Mouse (Mus musculus): ENCODE data around the gene Eef1a2. TPM values are rescaled to one million over a fixed set of nuclear protein-coding genes. Genes with fewer than 3 reads are reported as not detected.

Eef1a2 gene
- polyA plus RNA-seq, 1 experiment from 2014 or later, result not detected

- WGBS (ENCODE audit: insufficient replicate concordance), result 59% methylated on average over 8 of the region's 8 CpGs
Measured at GRCm38 (mm10) chr2:181113762-181114361, 43.0 kb downstream of the Eef1a2 start.

GRCm38 (mm10) chr2:181111665-181112064 is 45.1 kb downstream of the Eef1a2 start:
- Histone ChIP-seq H3K4me3 (ENCODE audit: low read depth, low read length) (no peak overlapping the region), H3K4me1 (ENCODE audit: control insufficient read depth, low read depth, low read length) (no peaks in the 10 kb centered on the region), H3K9me3 (replicated peaks; ENCODE audit: control insufficient read depth, low read length) (no peaks in the 10 kb centered on the region), H3K36me3 (ENCODE audit: control insufficient read depth, insufficient read depth) (no peaks in the 10 kb centered on the region), H3K27me3 (ENCODE audit: control insufficient read depth, insufficient read depth, low read depth, low read length) (no peaks in the 10 kb centered on the region), H3K27ac (ENCODE audit: low read length) (no peak overlapping the region), H3K4me2 (ENCODE audit: low read depth, low read length) (no peak overlapping the region), H3K9ac (ENCODE audit: low read depth, low read length) (no peak overlapping the region)
- 80% methylated on average over 1 of the region's 1 CpGs for WGBS (ENCODE audit: insufficient replicate concordance)
- no peak for ATAC-seq (ENCODE audit: low read depth)

More at GRCm38 (mm10) chr2:181113762-181114361, 43.0 kb downstream of the Eef1a2 start:
- ATAC-seq (ENCODE audit: low read depth), result no peak
- no peaks in the 10 kb centered on the region for H3K9me3 ChIP-seq (replicated peaks; ENCODE audit: control insufficient read depth, low read length)
- H3K4me3 ChIP-seq (ENCODE audit: low read depth, low read length), result no peak overlapping the region
- H3K27ac ChIP-seq (ENCODE audit: low read length), result no peak overlapping the region
- H3K9ac ChIP-seq (ENCODE audit: low read depth, low read length), result no peak overlapping the region
- no peaks in the 10 kb centered on the region for H3K4me1 ChIP-seq (ENCODE audit: control insufficient read depth, low read depth, low read length)
- no peak overlapping the region for H3K4me2 ChIP-seq (ENCODE audit: low read depth, low read length)
- no peaks in the 10 kb centered on the region for H3K36me3 ChIP-seq (ENCODE audit: control insufficient read depth, insufficient read depth)
- H3K27me3 ChIP-seq (ENCODE audit: control insufficient read depth, insufficient read depth, low read depth, low read length), result no peaks in the 10 kb centered on the region

GRCm38 (mm10) chr2:181104111-181104510 is 52.7 kb downstream of the Eef1a2 start:
- Histone ChIP-seq H3K27me3 (ENCODE audit: control insufficient read depth, insufficient read depth, low read depth, low read length) (no peaks in the 10 kb centered on the region), H3K4me3 (ENCODE audit: low read depth, low read length) (no peak overlapping the region), H3K9me3 (replicated peaks; ENCODE audit: control insufficient read depth, low read length) (no peaks in the 10 kb centered on the region), H3K27ac (ENCODE audit: low read length) (no peak overlapping the region), H3K4me1 (ENCODE audit: control insufficient read depth, low read depth, low read length) (no peaks in the 10 kb centered on the region), H3K36me3 (ENCODE audit: control insufficient read depth, insufficient read depth) (no peaks in the 10 kb centered on the region), H3K4me2 (ENCODE audit: low read depth, low read length) (no peak overlapping the region), H3K9ac (ENCODE audit: low read depth, low read length) (no peak overlapping the region)
- 42% methylated on average over 2 of the region's 2 CpGs for WGBS (ENCODE audit: insufficient replicate concordance)
- ATAC-seq (ENCODE audit: low read depth), result no peak

- no peaks in the 10 kb centered on the region for H3K9me3 ChIP-seq (replicated peaks; ENCODE audit: control insufficient read depth, low read length)
- H3K27me3 ChIP-seq (ENCODE audit: control insufficient read depth, insufficient read depth, low read depth, low read length), result no peaks in the 10 kb centered on the region
- no peaks in the 10 kb centered on the region for H3K4me1 ChIP-seq (ENCODE audit: control insufficient read depth, low read depth, low read length)
- H3K9ac ChIP-seq (ENCODE audit: low read depth, low read length), result no peak overlapping the region
- H3K36me3 ChIP-seq (ENCODE audit: control insufficient read depth, insufficient read depth), result no peaks in the 10 kb centered on the region
- no peak overlapping the region for H3K27ac ChIP-seq (ENCODE audit: low read length)
- H3K4me2 ChIP-seq (ENCODE audit: low read depth, low read length), result no peak overlapping the region
- no peak for ATAC-seq (ENCODE audit: low read depth)
- 33% methylated on average over 2 of the region's 2 CpGs for WGBS (ENCODE audit: insufficient replicate concordance)
- H3K4me3 ChIP-seq (ENCODE audit: low read depth, low read length), result no peak overlapping the region
Measured at GRCm38 (mm10) chr2:181102161-181102560, 54.7 kb downstream of the Eef1a2 start.

GRCm38 (mm10) chr2:181101626-181102025 is 55.2 kb downstream of the Eef1a2 start:
- H3K9ac ChIP-seq (ENCODE audit: low read depth, low read length), result no peak overlapping the region
- 66% methylated on average over 1 of the region's 1 CpGs for WGBS (ENCODE audit: insufficient replicate concordance)
- no peak overlapping the region for H3K4me2 ChIP-seq (ENCODE audit: low read depth, low read length)
- no peaks in the 10 kb centered on the region for H3K27me3 ChIP-seq (ENCODE audit: control insufficient read depth, insufficient read depth, low read depth, low read length)
- ATAC-seq (ENCODE audit: low read depth), result no peak
- H3K4me3 ChIP-seq (ENCODE audit: low read depth, low read length), result no peak overlapping the region
- no peaks in the 10 kb centered on the region for H3K4me1 ChIP-seq (ENCODE audit: control insufficient read depth, low read depth, low read length)
- no peak overlapping the region for H3K27ac ChIP-seq (ENCODE audit: low read length)
- no peaks in the 10 kb centered on the region for H3K9me3 ChIP-seq (replicated peaks; ENCODE audit: control insufficient read depth, low read length)
- H3K36me3 ChIP-seq (ENCODE audit: control insufficient read depth, insufficient read depth), result no peaks in the 10 kb centered on the region

- Histone ChIP-seq H3K9ac (ENCODE audit: low read depth, low read length) (no peak overlapping the region), H3K4me1 (ENCODE audit: control insufficient read depth, low read depth, low read length) (no peaks in the 10 kb centered on the region), H3K9me3 (replicated peaks; ENCODE audit: control insufficient read depth, low read length) (no peaks in the 10 kb centered on the region), H3K4me3 (ENCODE audit: low read depth, low read length) (no peak overlapping the region), H3K27ac (ENCODE audit: low read length) (no peak overlapping the region), H3K36me3 (ENCODE audit: control insufficient read depth, insufficient read depth) (no peaks in the 10 kb centered on the region), H3K27me3 (ENCODE audit: control insufficient read depth, insufficient read depth, low read depth, low read length) (no peaks in the 10 kb centered on the region), H3K4me2 (ENCODE audit: low read depth, low read length) (no peak overlapping the region)
- WGBS (ENCODE audit: insufficient replicate concordance), result 59% methylated on average over 2 of the region's 2 CpGs
- ATAC-seq (ENCODE audit: low read depth), result no peak
Measured at GRCm38 (mm10) chr2:181100087-181100486, 56.7 kb downstream of the Eef1a2 start.

Other genes starting within 250 kb of the Eef1a2 start
- gene Ythdf1, start 236.1 kb downstream of the Eef1a2 start, polyA plus RNA-seq (2015; fragmentation: Nextera tagmentation; extraction: Ambion mirVana), result 4.2 and 4.6 TPM in 2 replicates
- gene Birc7, start 228.0 kb downstream of the Eef1a2 start, polyA plus RNA-seq (2015; fragmentation: Nextera tagmentation; extraction: Ambion mirVana), result not detected in 2 replicates
- 1.1 and 1.6 TPM in 2 replicates for gene Nkain4, start 202.3 kb downstream of the Eef1a2 start, polyA plus RNA-seq (2015; fragmentation: Nextera tagmentation; extraction: Ambion mirVana)
- 32.7 and 33.2 TPM in 2 replicates for gene Arfgap1, start 189.8 kb downstream of the Eef1a2 start, polyA plus RNA-seq (2015; fragmentation: Nextera tagmentation; extraction: Ambion mirVana)
- 0.04 and 0.09 TPM in 2 replicates for gene Col20a1, start 170.5 kb downstream of the Eef1a2 start, polyA plus RNA-seq (2015; fragmentation: Nextera tagmentation; extraction: Ambion mirVana)
- 0.79 and 1.4 TPM in 2 replicates for gene Chrna4, start 113.5 kb downstream of the Eef1a2 start, polyA plus RNA-seq (2015; fragmentation: Nextera tagmentation; extraction: Ambion mirVana)
- 0.16 and 0.32 TPM in 2 replicates for gene Kcnq2, start 21.7 kb downstream of the Eef1a2 start, polyA plus RNA-seq (2015; fragmentation: Nextera tagmentation; extraction: Ambion mirVana)
- gene Ppdpf, start 30.2 kb upstream of the Eef1a2 start, polyA plus RNA-seq (2015; fragmentation: Nextera tagmentation; extraction: Ambion mirVana), result 92.7 and 94.4 TPM in 2 replicates
- 0.15 and 0.27 TPM in 2 replicates for gene Ptk6, start 45.8 kb upstream of the Eef1a2 start, polyA plus RNA-seq (2015; fragmentation: Nextera tagmentation; extraction: Ambion mirVana)
- 0.51 and 0.54 TPM in 2 replicates for gene Srms, start 56.2 kb upstream of the Eef1a2 start, polyA plus RNA-seq (2015; fragmentation: Nextera tagmentation; extraction: Ambion mirVana)
- gene Fndc11, start 63.0 kb upstream of the Eef1a2 start, polyA plus RNA-seq (2015; fragmentation: Nextera tagmentation; extraction: Ambion mirVana), result 0.15 and 0.33 TPM in 2 replicates
- 2.6 and 3.2 TPM in 2 replicates for gene Helz2, start 85.0 kb upstream of the Eef1a2 start, polyA plus RNA-seq (2015; fragmentation: Nextera tagmentation; extraction: Ambion mirVana)
- gene Gmeb2, start 131.0 kb upstream of the Eef1a2 start, polyA plus RNA-seq (2015; fragmentation: Nextera tagmentation; extraction: Ambion mirVana), result 9.4 and 9.8 TPM in 2 replicates
- 0.08 and 0.32 TPM in 2 replicates for gene Stmn3, start 157.5 kb upstream of the Eef1a2 start, polyA plus RNA-seq (2015; fragmentation: Nextera tagmentation; extraction: Ambion mirVana)
- 19.7 and 21.0 TPM in 2 replicates for gene Rtel1, start 162.7 kb upstream of the Eef1a2 start, polyA plus RNA-seq (2015; fragmentation: Nextera tagmentation; extraction: Ambion mirVana)
- 8.8 and 10.5 TPM in 2 replicates for gene Zgpat, start 207.9 kb upstream of the Eef1a2 start, polyA plus RNA-seq (2015; fragmentation: Nextera tagmentation; extraction: Ambion mirVana)
- gene Arfrp1, start 208.4 kb upstream of the Eef1a2 start, polyA plus RNA-seq (2015; fragmentation: Nextera tagmentation; extraction: Ambion mirVana), result 17.1 and 20.7 TPM in 2 replicates
- 4.7 and 6.3 TPM in 2 replicates for gene Lime1, start 223.1 kb upstream of the Eef1a2 start, polyA plus RNA-seq (2015; fragmentation: Nextera tagmentation; extraction: Ambion mirVana)

Data from liver, embryonic 16.5 days (tissue).